Mouse (Mus musculus): Measurements from ENCODE around the gene Gm49369.

The Gm49369 gene

GRCm38 (mm10) chr7:142394261-142395190 lies 12.1 kb upstream of the Gm49369 start:
- no peak for DNase-seq (ENCODE audit: low read depth, low spot score)

- DNase-seq (ENCODE audit: low read depth, low spot score), result no peak
Observed at GRCm38 (mm10) chr7:142393191-142393590, 10.7 kb upstream of the Gm49369 start.

GRCm38 (mm10) chr7:142391609-142392008 lies 9.1 kb upstream of the Gm49369 start:
- no peak for DNase-seq (ENCODE audit: low read depth, low spot score)

GRCm38 (mm10) chr7:142391108-142391507 lies 8.6 kb upstream of the Gm49369 start:
- DNase-seq (ENCODE audit: low read depth, low spot score), result no peak

GRCm38 (mm10) chr7:142389961-142390650 lies 7.6 kb upstream of the Gm49369 start:
- no peak for DNase-seq (ENCODE audit: low read depth, low spot score)

- no peak for DNase-seq (ENCODE audit: low read depth, low spot score)
Observed at GRCm38 (mm10) chr7:142388740-142389139, 6.3 kb upstream of the Gm49369 start.

GRCm38 (mm10) chr7:142388198-142388597 lies 5.7 kb upstream of the Gm49369 start:
- no peak for DNase-seq (ENCODE audit: low read depth, low spot score)

GRCm38 (mm10) chr7:142387419-142388148 lies 5.1 kb upstream of the Gm49369 start, which contains the start of gene Ctsd:
Gene Ctsd, minus strand, starts transcription at chr7:142388038.
- DNase-seq (ENCODE audit: low read depth, low spot score), result peak; percentile 94

GRCm38 (mm10) chr7:142386621-142387201 lies 4.2 kb upstream of the Gm49369 start:
- DNase-seq (ENCODE audit: low read depth, low spot score), result no peak

- DNase-seq (ENCODE audit: low read depth, low spot score), result no peak
Observed at GRCm38 (mm10) chr7:142385742-142386403, 3.4 kb upstream of the Gm49369 start.

- no peak for DNase-seq (ENCODE audit: low read depth, low spot score)
Observed at GRCm38 (mm10) chr7:142384306-142384705, 1.8 kb upstream of the Gm49369 start.

GRCm38 (mm10) chr7:142381175-142381574 lies 1.3 kb downstream of the Gm49369 start:
- DNase-seq (ENCODE audit: low read depth, low spot score), result no peak

GRCm38 (mm10) chr7:142379186-142379585 lies 3.3 kb downstream of the Gm49369 start:
- no peak for DNase-seq (ENCODE audit: low read depth, low spot score)

GRCm38 (mm10) chr7:142377233-142377925 lies 5.1 kb downstream of the Gm49369 start:
- DNase-seq (ENCODE audit: low read depth, low spot score), result no peak

- no peak for DNase-seq (ENCODE audit: low read depth, low spot score)
Observed at GRCm38 (mm10) chr7:142376096-142376495, 6.4 kb downstream of the Gm49369 start.

GRCm38 (mm10) chr7:142375261-142375724 lies 7.2 kb downstream of the Gm49369 start:
- DNase-seq (ENCODE audit: low read depth, low spot score), result no peak

- no peak for DNase-seq (ENCODE audit: low read depth, low spot score)
Observed at GRCm38 (mm10) chr7:142374413-142375015, 8.0 kb downstream of the Gm49369 start.

GRCm38 (mm10) chr7:142373641-142374412 lies 8.6 kb downstream of the Gm49369 start, which contains the start of gene Ifitm10:
Gene Ifitm10, minus strand, starts transcription at chr7:142373753.
- DNase-seq (ENCODE audit: low read depth, low spot score), result no peak

GRCm38 (mm10) chr7:142373039-142373438 lies 9.4 kb downstream of the Gm49369 start:
- no peak for DNase-seq (ENCODE audit: low read depth, low spot score)

Data from telencephalon, adult 2 months (tissue).